Mouse (Mus musculus) naive thymus-derived CD4-positive, alpha-beta T cell, adult 2 months (primary cell): Measurements from ENCODE around the gene Gm16181.

Experiments
- DNase-seq: peaks from one replicate; pipeline ENCODE4 v3.0.0-alpha.2; 2011; ENCODE audit warnings: low read depth

Gene Gm16181

GRCm38 (mm10) chr17:35272249-35272648, 51.6 kb downstream of the Gm16181 start:
- DNase-seq, result no peak
